Mouse (Mus musculus): ENCODE results near the gene Zdhhc23. TPM values are rescaled to one million over a fixed set of nuclear protein-coding genes. Genes with fewer than 3 reads are reported as not detected.

Gene Zdhhc23
- total and polyA plus RNA-seq, 2 experiments from 2014 or later, result 0.46 to 0.72 TPM

DNA sequence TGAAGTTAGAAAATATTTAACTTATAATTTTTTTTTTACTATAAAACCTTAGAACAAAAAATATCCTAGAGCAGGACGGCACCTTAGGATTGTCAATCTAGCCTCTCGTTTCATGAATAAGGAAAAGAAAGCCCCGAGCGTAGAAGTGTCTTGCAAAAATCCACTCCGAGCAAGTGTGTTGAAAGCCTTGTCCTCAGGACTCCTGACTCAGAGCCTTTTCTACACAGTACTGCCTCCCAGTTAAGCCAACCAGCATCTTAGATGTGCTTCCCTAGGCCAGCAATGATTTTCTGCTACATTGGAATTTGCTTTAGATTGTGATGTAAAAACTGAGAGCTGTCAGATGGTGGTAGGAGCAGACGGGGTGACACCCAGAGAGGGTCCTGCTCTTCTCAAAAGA, 46.5 kb downstream of the Zdhhc23 start:
- Histone ChIP-seq H3K36me3 (replicated peaks; ENCODE audit: control insufficient read depth, insufficient read depth, low read length) (no peaks in the 10 kb centered on the region), H3K4me2 (ENCODE audit: low read depth, low read length) (no peak overlapping the region), H3K9me3 (replicated peaks; ENCODE audit: control insufficient read depth, low read length) (no peaks in the 10 kb centered on the region), H3K4me3 (ENCODE audit: low read depth, low read length) (no peak overlapping the region), H3K27me3 (ENCODE audit: control insufficient read depth, insufficient read depth, low read length) (no peaks in the 10 kb centered on the region), H3K4me1 (ENCODE audit: control insufficient read depth, insufficient read depth) (no peaks in the 10 kb centered on the region), H3K27ac (ENCODE audit: low read depth) (no peak overlapping the region), H3K9ac (replicated peaks; ENCODE audit: low read depth, low read length) (no peak overlapping the region)
- no peak for ATAC-seq (ENCODE audit: insufficient read depth, low read depth)
- 78% methylated on average over 6 of the region's 6 CpGs for WGBS
- TF ChIP-seq EP300 (IDR thresholded peaks at IDR 0.05; ENCODE audit: low read depth) (no peak), CTCF (IDR thresholded peaks at IDR 0.05; ENCODE audit: low read depth) (no peak)
- DNase-seq (ENCODE audit: low spot score), result no peak

DNA sequence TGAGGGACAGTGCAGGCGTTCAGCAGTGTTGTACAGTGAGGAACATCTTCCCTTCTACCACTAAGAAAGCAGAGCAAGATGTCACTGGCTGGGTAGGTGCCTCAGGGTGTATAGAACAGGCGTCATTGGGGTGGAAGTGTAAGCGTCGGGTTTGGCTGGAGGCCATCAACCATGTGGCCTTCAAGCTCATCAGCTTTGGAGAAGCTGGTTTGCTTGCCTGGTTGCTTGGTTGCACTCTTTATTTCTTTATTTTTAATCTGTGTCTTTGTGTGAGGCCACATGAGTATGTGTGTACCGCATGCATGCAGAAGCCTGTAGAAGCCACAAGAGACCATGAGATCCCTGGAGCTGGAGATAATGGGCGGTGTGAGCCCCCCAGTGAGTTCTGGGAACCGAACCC, 47.3 kb downstream of the Zdhhc23 start:
- Histone ChIP-seq H3K27me3 (ENCODE audit: control insufficient read depth, insufficient read depth, low read length) (no peaks in the 10 kb centered on the region), H3K9ac (replicated peaks; ENCODE audit: low read depth, low read length) (no peak overlapping the region), H3K4me2 (ENCODE audit: low read depth, low read length) (no peak overlapping the region), H3K27ac (ENCODE audit: low read depth) (no peak overlapping the region), H3K4me3 (ENCODE audit: low read depth, low read length) (no peak overlapping the region), H3K36me3 (replicated peaks; ENCODE audit: control insufficient read depth, insufficient read depth, low read length) (no peaks in the 10 kb centered on the region), H3K4me1 (ENCODE audit: control insufficient read depth, insufficient read depth) (no peaks in the 10 kb centered on the region), H3K9me3 (replicated peaks; ENCODE audit: control insufficient read depth, low read length) (no peaks in the 10 kb centered on the region)
- TF ChIP-seq CTCF (IDR thresholded peaks at IDR 0.05; ENCODE audit: low read depth), result no peak
- no peak for TF ChIP-seq EP300 (IDR thresholded peaks at IDR 0.05; ENCODE audit: low read depth)
- no peak for ATAC-seq (ENCODE audit: insufficient read depth, low read depth)
- 69% methylated on average over 7 of the region's 7 CpGs for WGBS
- DNase-seq (ENCODE audit: low spot score), result no peak

DNA sequence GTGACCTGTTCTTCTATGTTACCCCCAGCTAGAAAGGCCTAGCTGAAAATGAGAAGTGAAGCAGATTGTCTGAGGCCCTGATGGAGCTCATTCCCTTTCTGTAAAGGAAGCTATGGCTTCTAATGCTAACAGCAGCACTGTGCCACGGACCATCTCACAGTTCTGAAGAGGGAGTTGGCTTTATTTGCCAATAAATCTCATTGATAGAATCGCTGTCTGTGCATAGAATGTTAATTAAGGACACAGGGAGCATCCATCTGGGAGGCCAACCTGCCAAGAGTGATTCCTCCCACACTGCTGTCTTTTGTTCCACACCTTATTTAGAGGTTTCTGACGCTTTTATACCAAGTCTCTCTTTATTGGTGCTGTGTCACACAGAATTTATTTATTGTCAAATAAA, 48.1 kb downstream of the Zdhhc23 start:
- Histone ChIP-seq H3K27ac (ENCODE audit: low read depth) (no peak overlapping the region), H3K9me3 (replicated peaks; ENCODE audit: control insufficient read depth, low read length) (no peaks in the 10 kb centered on the region), H3K9ac (replicated peaks; ENCODE audit: low read depth, low read length) (no peak overlapping the region), H3K4me1 (ENCODE audit: control insufficient read depth, insufficient read depth) (no peaks in the 10 kb centered on the region), H3K4me3 (ENCODE audit: low read depth, low read length) (no peak overlapping the region), H3K4me2 (ENCODE audit: low read depth, low read length) (no peak overlapping the region), H3K27me3 (ENCODE audit: control insufficient read depth, insufficient read depth, low read length) (no peaks in the 10 kb centered on the region), H3K36me3 (replicated peaks; ENCODE audit: control insufficient read depth, insufficient read depth, low read length) (no peaks in the 10 kb centered on the region)
- TF ChIP-seq EP300 (IDR thresholded peaks at IDR 0.05; ENCODE audit: low read depth), result no peak
- WGBS, result 84% methylated on average over 3 of the region's 3 CpGs
- ATAC-seq (ENCODE audit: insufficient read depth, low read depth), result no peak
- no peak for DNase-seq (ENCODE audit: low spot score)

DNA sequence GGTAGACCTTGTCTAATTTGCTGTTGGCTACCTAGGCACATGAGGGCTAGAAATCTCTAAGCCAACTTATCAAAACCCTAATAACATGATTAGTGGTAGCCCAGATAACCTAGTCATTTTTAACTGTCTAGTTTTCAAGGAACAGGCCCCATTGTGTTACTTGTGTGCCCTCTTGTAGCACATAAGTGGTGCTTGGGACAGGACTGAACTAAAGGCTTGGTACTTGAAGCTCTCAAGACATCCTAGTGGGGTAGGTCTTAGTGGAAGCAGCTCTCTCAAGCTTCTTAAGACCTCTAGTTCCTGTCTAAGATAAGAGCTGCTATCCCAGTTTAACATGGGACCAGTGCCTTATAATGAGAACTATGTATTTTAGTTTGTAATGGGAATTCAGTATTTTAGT, 49.0 kb downstream of the Zdhhc23 start:
- H3K4me1 ChIP-seq (ENCODE audit: control insufficient read depth, insufficient read depth), result no peaks in the 10 kb centered on the region
- H3K4me2 ChIP-seq (ENCODE audit: low read depth, low read length), result no peak overlapping the region
- H3K27me3 ChIP-seq (ENCODE audit: control insufficient read depth, insufficient read depth, low read length), result no peaks in the 10 kb centered on the region
- no peaks in the 10 kb centered on the region for H3K9me3 ChIP-seq (replicated peaks; ENCODE audit: control insufficient read depth, low read length)
- no peak for ATAC-seq (ENCODE audit: insufficient read depth, low read depth)
- no peak overlapping the region for H3K9ac ChIP-seq (replicated peaks; ENCODE audit: low read depth, low read length)
- H3K36me3 ChIP-seq (replicated peaks; ENCODE audit: control insufficient read depth, insufficient read depth, low read length), result no peaks in the 10 kb centered on the region
- no peak overlapping the region for H3K4me3 ChIP-seq (ENCODE audit: low read depth, low read length)
- no peak for DNase-seq (ENCODE audit: low spot score)
- no peak overlapping the region for H3K27ac ChIP-seq (ENCODE audit: low read depth)
- TF ChIP-seq EP300 (IDR thresholded peaks at IDR 0.05; ENCODE audit: low read depth) (no peak), CTCF (IDR thresholded peaks at IDR 0.05; ENCODE audit: low read depth) (no peak)

DNA sequence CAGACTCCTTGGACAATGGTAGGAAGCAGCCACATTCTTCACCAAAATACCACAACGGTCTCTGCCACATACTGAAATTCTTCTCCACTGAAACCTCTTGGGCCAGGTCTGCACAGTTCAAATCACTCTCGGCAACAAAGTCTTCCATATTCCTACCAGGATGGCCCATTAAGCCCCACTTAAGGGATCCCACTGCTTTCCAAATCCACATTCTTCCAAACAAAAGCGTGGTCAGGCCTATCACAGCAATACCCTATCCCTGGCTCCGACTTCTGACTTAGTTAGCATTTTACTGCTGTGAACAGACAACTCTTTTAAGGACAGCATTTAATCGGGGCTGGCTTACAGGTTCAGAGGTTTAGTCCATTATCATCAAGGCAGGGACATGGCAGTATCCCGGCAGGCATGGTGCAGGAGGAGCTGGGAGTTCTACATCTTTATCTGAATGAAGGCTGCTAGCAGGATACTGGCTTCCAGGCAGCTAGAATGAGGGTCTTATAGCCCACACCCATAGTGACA, 53.2 kb downstream of the Zdhhc23 start, which contains the start of gene Qtrt2:
Gene Qtrt2, minus strand, starts transcription at position 469 of the 519 bp plus-strand sequence.
- DNase-seq (ENCODE audit: low spot score), result no peak
- 68% methylated on average over 6 of the region's 6 CpGs for WGBS
- Histone ChIP-seq H3K9me3 (replicated peaks; ENCODE audit: control insufficient read depth, low read length) (no peaks in the 10 kb centered on the region), H3K4me2 (ENCODE audit: low read depth, low read length) (no peak within 1 kb of the TSS), H3K4me3 (ENCODE audit: low read depth, low read length) (no peak within 1 kb of the TSS), H3K36me3 (replicated peaks; ENCODE audit: control insufficient read depth, insufficient read depth, low read length) (no peaks in the 10 kb centered on the region), H3K9ac (replicated peaks; ENCODE audit: low read depth, low read length) (no peak within 1 kb of the TSS), H3K4me1 (ENCODE audit: control insufficient read depth, insufficient read depth) (no peaks in the 10 kb centered on the region), H3K27ac (ENCODE audit: low read depth) (no peak within 1 kb of the TSS), H3K27me3 (ENCODE audit: control insufficient read depth, insufficient read depth, low read length) (no peaks in the 10 kb centered on the region)
- no peak for TF ChIP-seq CTCF (IDR thresholded peaks at IDR 0.05; ENCODE audit: low read depth)
- TF ChIP-seq EP300 (IDR thresholded peaks at IDR 0.05; ENCODE audit: low read depth), result no peak
- no peak for ATAC-seq (ENCODE audit: insufficient read depth, low read depth)

DNA sequence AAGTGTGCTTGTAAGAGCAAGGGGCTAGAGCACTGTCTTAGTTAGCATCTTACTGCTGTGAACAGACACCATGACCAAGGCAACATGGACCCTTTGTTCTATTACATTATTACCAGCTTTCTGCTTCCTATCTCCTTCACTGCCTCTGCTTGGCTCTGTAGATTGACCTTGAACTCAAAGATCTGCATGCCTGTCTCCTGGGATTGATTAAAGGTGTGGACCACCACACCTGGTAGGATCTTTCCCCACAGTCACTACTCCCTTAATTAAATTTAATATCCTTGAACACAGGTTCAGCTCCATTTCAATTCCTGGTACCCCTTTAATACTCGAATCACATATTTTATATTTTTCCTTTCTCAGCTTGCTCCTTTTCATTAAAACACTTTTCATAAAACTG, 53.7 kb downstream of the Zdhhc23 start:
- no peak for DNase-seq (ENCODE audit: low spot score)
- H3K27ac ChIP-seq (ENCODE audit: low read depth), result no peak overlapping the region
- H3K27me3 ChIP-seq (ENCODE audit: control insufficient read depth, insufficient read depth, low read length), result no peaks in the 10 kb centered on the region
- TF ChIP-seq EP300 (IDR thresholded peaks at IDR 0.05; ENCODE audit: low read depth), result no peak
- no peak for TF ChIP-seq CTCF (IDR thresholded peaks at IDR 0.05; ENCODE audit: low read depth)
- ATAC-seq (ENCODE audit: insufficient read depth, low read depth), result no peak
- no peaks in the 10 kb centered on the region for H3K4me1 ChIP-seq (ENCODE audit: control insufficient read depth, insufficient read depth)
- H3K4me3 ChIP-seq (ENCODE audit: low read depth, low read length), result no peak overlapping the region
- no peaks in the 10 kb centered on the region for H3K36me3 ChIP-seq (replicated peaks; ENCODE audit: control insufficient read depth, insufficient read depth, low read length)
- WGBS, result 91% methylated on average over 1 of the region's 1 CpGs
- no peak overlapping the region for H3K9ac ChIP-seq (replicated peaks; ENCODE audit: low read depth, low read length)
- H3K9me3 ChIP-seq (replicated peaks; ENCODE audit: control insufficient read depth, low read length), result no peaks in the 10 kb centered on the region
- no peak overlapping the region for H3K4me2 ChIP-seq (ENCODE audit: low read depth, low read length)

All from heart, postnatal 0 days (tissue).